35 mouse cellular contexts compared by ENCODE assay signal in the genomic region with DNA sequence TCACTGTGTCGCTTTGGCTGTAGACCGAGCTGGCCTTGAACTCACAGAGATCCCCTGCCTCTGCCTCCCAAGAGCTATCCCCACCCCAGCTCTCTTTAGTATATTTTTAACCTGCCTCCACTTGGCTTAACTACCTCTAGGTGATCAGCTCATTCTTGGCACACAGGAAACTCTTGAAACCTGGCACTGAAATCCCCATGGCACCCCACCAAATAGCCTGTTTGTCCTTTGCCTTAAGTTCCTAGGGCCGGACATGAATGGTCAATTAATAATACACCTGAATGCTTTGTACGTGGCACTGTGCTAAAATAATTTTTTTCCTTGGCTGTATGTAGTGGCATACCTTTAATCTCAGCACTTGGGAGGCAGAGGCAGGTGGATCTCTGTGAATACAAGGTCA. TPM values are rescaled to one million over a fixed set of nuclear protein-coding genes. Genes with fewer than 3 reads are reported as not detected.
DNase-seq lines count a peak whose midpoint lies in the region; ATAC-seq lines count a peak whose summit lies in the region.
"Had no signal": no experiment of that assay in that cellular context is flagged by ENCODE, and none has a peak within 500 bp of the region (broad histone marks: within the 10 kb centered on the region; RNA-seq: fewer than 3 reads in every experiment).

No protein-coding gene starts in this region.

- H3K4me2 ChIP-seq in heart, embryonic 11.5 days = no peak overlapping the region
- H3K4me2 ChIP-seq: embryonic facial prominence, embryonic 15.5 days; forebrain, embryonic 12.5 days; hindbrain, embryonic 15.5 days; limb, embryonic 15.5 days; liver, embryonic 15.5 days; lung, embryonic 15.5 days; midbrain, embryonic 15.5 days; neural tube, embryonic 15.5 days had no signal

- H3K36me3 ChIP-seq in heart, embryonic 11.5 days (ENCODE audit: control insufficient read depth, insufficient read depth, low read length) = no peaks in the 10 kb centered on the region
- H3K36me3 ChIP-seq: embryonic facial prominence, embryonic 10.5 days; embryonic facial prominence, embryonic 15.5 days; forebrain, embryonic 12.5 days; hindbrain, embryonic 15.5 days; limb, embryonic 10.5 days; limb, embryonic 15.5 days; liver, embryonic 15.5 days; lung, embryonic 15.5 days; midbrain, embryonic 15.5 days; neural tube, embryonic 15.5 days had no signal

- no peaks in the 10 kb centered on the region for H3K4me1 ChIP-seq in heart, embryonic 11.5 days (ENCODE audit: control insufficient read depth, insufficient read depth, low read length)
- H3K4me1 ChIP-seq: forebrain, embryonic 12.5 days; hindbrain, embryonic 15.5 days; liver, embryonic 15.5 days; lung, embryonic 15.5 days; midbrain, embryonic 15.5 days had no signal

- no peak overlapping the region for H3K27ac ChIP-seq in heart, embryonic 11.5 days (ENCODE audit: low read depth, low read length)
- H3K27ac ChIP-seq: embryonic facial prominence, embryonic 10.5 days; forebrain, embryonic 12.5 days; hindbrain, embryonic 10.5 days; hindbrain, embryonic 15.5 days; limb, embryonic 10.5 days; limb, embryonic 15.5 days; liver, embryonic 15.5 days; lung, embryonic 15.5 days; midbrain, embryonic 10.5 days; midbrain, embryonic 15.5 days; neural tube, embryonic 15.5 days; stomach, postnatal 0 days had no signal

- DNase-seq in heart, adult 18-20 months = peak; percentile 37 to 38
- DNase-seq in kidney, adult 9 months = peak; percentile 58
- no peak for DNase-seq in kidney, postnatal 25 days
- peak; percentile 12 for DNase-seq in lung, postnatal 36 days
- DNase-seq in lung, postnatal 4 days = no peak
- DNase-seq in spleen, postnatal 4 days (ENCODE audit: low spot score in 2 of 2) = no peak
- DNase-seq: adrenal gland, postnatal 10 days; cerebellum, adult 8-10 months; cerebellum, postnatal 25 days; forebrain, postnatal 0 days; kidney, adult 18-20 months; layer of hippocampus, adult 9-11 months; spleen, adult 18-20 months; thymus, adult 18-20 months; thymus, postnatal 25 days had no signal

- peaks cover 24% of the 10 kb centered on the region; the same call in 1 of the 2 replicates for H3K27me3 ChIP-seq in heart, embryonic 11.5 days (ENCODE audit: control insufficient read depth, insufficient read depth, low read length)
- H3K27me3 ChIP-seq: embryonic facial prominence, embryonic 15.5 days had no signal

- no peaks in the 10 kb centered on the region for H3K9me3 ChIP-seq in heart, embryonic 11.5 days (replicated peaks; ENCODE audit: control insufficient read depth, low read length)
- H3K9me3 ChIP-seq: embryonic facial prominence, embryonic 10.5 days; embryonic facial prominence, embryonic 15.5 days; forebrain, embryonic 12.5 days; G1E; hindbrain, embryonic 10.5 days; hindbrain, embryonic 15.5 days; limb, embryonic 10.5 days; limb, embryonic 15.5 days; liver, embryonic 15.5 days; lung, embryonic 15.5 days; midbrain, embryonic 10.5 days; midbrain, embryonic 15.5 days; neural tube, embryonic 15.5 days had no signal

- 83% methylated on average over 4 of the region's 4 CpGs for WGBS in heart, embryonic 11.5 days (ENCODE audit: insufficient replicate concordance)

- no peak for ATAC-seq in heart, embryonic 11.5 days (replicated peaks; ENCODE audit: insufficient number of reproducible peaks, low FRiP score, low TSS enrichment)
- ATAC-seq: forebrain, postnatal 0 days; inflammation-experienced regulatory T-cells, adult 6 months; midbrain, embryonic 15.5 days; Patski had no signal

- H3K9ac ChIP-seq in heart, embryonic 11.5 days (ENCODE audit: low read depth, low read length) = no peak overlapping the region
- H3K9ac ChIP-seq: embryonic facial prominence, embryonic 15.5 days; forebrain, embryonic 12.5 days; forebrain, postnatal 0 days; hindbrain, embryonic 15.5 days; limb, embryonic 15.5 days; liver, embryonic 15.5 days; lung, embryonic 15.5 days; midbrain, embryonic 15.5 days; neural tube, embryonic 15.5 days had no signal

- no peak overlapping the region for H3K4me3 ChIP-seq in heart, embryonic 11.5 days (ENCODE audit: low read depth, low read length)
- H3K4me3 ChIP-seq: embryonic facial prominence, embryonic 10.5 days; embryonic facial prominence, embryonic 15.5 days; forebrain, embryonic 12.5 days; hindbrain, embryonic 10.5 days; hindbrain, embryonic 15.5 days; limb, embryonic 10.5 days; limb, embryonic 15.5 days; liver, embryonic 15.5 days; lung, embryonic 15.5 days; midbrain, embryonic 10.5 days; midbrain, embryonic 15.5 days; neural tube, embryonic 15.5 days had no signal

RNA-seq across cellular contexts. Expression of gene Pax3, which starts 41.1 kb away (rescaled TPM):
- total RNA-seq in heart, adult 18-20 months (2021) = not detected
- polyA plus RNA-seq in heart, embryonic 11.5 days (2014; fragmentation: Nextera tagmentation; extraction: Ambion mirVana) = 0.19 and 0.24 TPM in 2 replicates
- total RNA-seq: gastrocnemius, adult 8-10 months; left cerebral cortex, postnatal 10 days; megakaryocyte progenitor cell, adult 5-6 weeks had no signal
- polyA plus RNA-seq: inflammation-experienced regulatory T-cells, adult 6 months; stomach, postnatal 0 days had no signal

Comparison
In these comparisons a context has a peak if more than half of its experiments do, and no peak if none do; other contexts are left out.
1. DNase-seq: peak in heart, adult 18-20 months (2 of 2), kidney, adult 9 months (single experiment) and lung, postnatal 36 days (single experiment); none in kidney, postnatal 25 days (0 of 2), lung, postnatal 4 days (0 of 2) and spleen, postnatal 4 days (0 of 2).